ENCODE assay signal across 7 mouse cellular contexts in the genomic region with DNA sequence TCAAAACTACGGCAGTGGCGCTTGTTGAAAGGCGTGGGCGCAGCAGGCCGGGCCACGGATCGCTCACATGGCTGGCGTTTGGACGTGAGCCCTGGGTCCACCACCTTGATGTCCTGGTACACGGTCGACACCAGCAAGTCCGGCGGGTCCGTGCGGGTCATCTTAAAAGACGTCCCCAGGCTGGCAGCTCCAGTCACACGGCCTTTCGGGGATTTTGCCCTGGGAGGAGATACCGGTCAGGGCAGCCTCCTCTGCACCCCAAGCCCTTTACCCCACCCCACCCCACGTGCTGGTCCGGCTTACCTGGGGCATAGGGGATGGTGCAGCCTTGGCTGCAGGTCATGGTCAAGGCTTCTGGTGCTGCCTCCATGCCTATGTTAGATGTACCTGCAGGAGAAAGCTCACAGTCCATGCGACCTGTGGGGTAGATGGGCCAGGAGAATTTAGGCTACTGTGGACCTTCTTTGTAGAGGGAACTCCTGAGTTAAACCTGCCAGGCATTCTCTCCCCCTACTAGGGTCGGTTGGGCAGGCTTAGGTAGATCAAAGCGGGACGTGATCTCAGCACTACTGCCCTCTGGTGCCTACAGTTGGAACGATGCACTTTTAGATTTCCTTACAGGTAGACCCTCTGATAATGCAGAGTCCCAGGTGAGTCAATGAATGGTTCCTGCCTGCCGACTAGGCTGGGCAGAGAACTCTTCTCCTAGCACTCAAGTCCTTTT. TPM values are rescaled to one million over a fixed set of nuclear protein-coding genes. Genes with fewer than 3 reads are reported as not detected.
DNase-seq lines count a peak whose midpoint lies in the region; ATAC-seq and TF ChIP-seq lines count a peak whose summit lies in the region.

No protein-coding gene starts in this region.

- peak overlapping the region; percentile 44; the same call in 1 of the 2 replicates for H3K4me3 ChIP-seq in G1E (ENCODE audit: low read depth, low read length)
- H3K4me3 ChIP-seq in embryonic facial prominence, embryonic 10.5 days: peak overlapping the region; percentile 51
- H3K4me3 ChIP-seq in limb, embryonic 15.5 days: peak overlapping the region; percentile 28

- peaks cover 4% of the 10 kb centered on the region; the same call in 1 of the 2 replicates for H3K27me3 ChIP-seq in G1E (ENCODE audit: insufficient read depth, low read length)
- H3K27me3 ChIP-seq in embryonic facial prominence, embryonic 10.5 days (replicated peaks; ENCODE audit: low read depth, poor library complexity, severe bottlenecking): peaks cover 62% of the 10 kb centered on the region
- peaks cover 52% of the 10 kb centered on the region for H3K27me3 ChIP-seq in limb, embryonic 15.5 days

- H3K4me1 ChIP-seq in G1E (ENCODE audit: insufficient read depth, low read depth, low read length): peaks cover 37% of the 10 kb centered on the region
- H3K4me1 ChIP-seq in embryonic facial prominence, embryonic 10.5 days: peaks cover 70% of the 10 kb centered on the region
- peaks cover 81% of the 10 kb centered on the region for H3K4me1 ChIP-seq in limb, embryonic 15.5 days

- DNase-seq in CD4-positive, CD25-positive, alpha-beta regulatory T cell, adult 2 months (ENCODE audit: low read depth, low spot score): peak; percentile 85
- DNase-seq in G1E (ENCODE audit: low spot score): no peak
- DNase-seq in embryonic facial prominence, embryonic 10.5 days (ENCODE audit: low spot score): peak; percentile 51
- peak; percentile 28 for DNase-seq in hindlimb bud, embryonic 11.5 days (ENCODE audit: extremely low spot score, low read depth, low spot score)
- DNase-seq in neural tube, embryonic 10.5 days (ENCODE audit: extremely low spot score, low spot score): peak; percentile 46
- DNase-seq in thymus, postnatal 4 days: peak; percentile 83

- ATAC-seq in G1E (ENCODE audit: extremely low read depth, insufficient number of reproducible peaks, low FRiP score, poor library complexity, severe bottlenecking): no peak
- no peak for ATAC-seq in limb, embryonic 15.5 days (ENCODE audit: insufficient number of reproducible peaks, low FRiP score, low TSS enrichment, low read depth)

- H3K4me2 ChIP-seq in limb, embryonic 15.5 days: peak overlapping the region; percentile 48

- H3K36me3 ChIP-seq in G1E (replicated peaks): peaks cover 31% of the 10 kb centered on the region
- H3K36me3 ChIP-seq in embryonic facial prominence, embryonic 10.5 days (replicated peaks): peaks cover 22% of the 10 kb centered on the region
- H3K36me3 ChIP-seq in limb, embryonic 15.5 days: peaks cover 21% of the 10 kb centered on the region

- WGBS in embryonic facial prominence, embryonic 10.5 days: 7% methylated on average over 27 of the region's 27 CpGs
- WGBS in limb, embryonic 15.5 days: 7% methylated on average over 27 of the region's 27 CpGs

- TF ChIP-seq CTCF in G1E (IDR thresholded peaks at IDR 0.05; ENCODE audit: low read depth, low read length): no peak

- no peak overlapping the region for H3K27ac ChIP-seq in embryonic facial prominence, embryonic 10.5 days (replicated peaks)
- no peak overlapping the region for H3K27ac ChIP-seq in limb, embryonic 15.5 days

- peaks cover 54% of the 10 kb centered on the region for H3K9me3 ChIP-seq in G1E (replicated peaks)
- H3K9me3 ChIP-seq in embryonic facial prominence, embryonic 10.5 days: no peaks in the 10 kb centered on the region
- H3K9me3 ChIP-seq in limb, embryonic 15.5 days: no peaks in the 10 kb centered on the region

- no peak overlapping the region for H3K9ac ChIP-seq in limb, embryonic 15.5 days

RNA-seq across cellular contexts. Expression of a gene that starts 1.7 kb away (rescaled TPM):
- 0.63 and 1.1 TPM in 2 replicates for total RNA-seq in G1E (2014; fragmentation: Nextera tagmentation)
- total RNA-seq in G1E (2017): 0.05 TPM in 1 of 2 replicates, not detected in the other
- 0.32 and 0.35 TPM in 2 replicates for polyA plus RNA-seq in G1E (2012)
- 0.05 and 0.16 TPM in 2 replicates for polyA plus RNA-seq in embryonic facial prominence, embryonic 10.5 days (2016; fragmentation: Nextera tagmentation; extraction: Ambion mirVana)
- 0.29 and 0.44 TPM in 2 replicates for polyA plus RNA-seq in limb, embryonic 15.5 days (2015; fragmentation: Nextera tagmentation; extraction: Ambion mirVana)

RNA-seq across cellular contexts. Expression of a gene that starts 4.9 kb away (rescaled TPM):
- 1.4 and 2.1 TPM in 2 replicates for total RNA-seq in G1E (2014; fragmentation: Nextera tagmentation)
- 7.1 and 12.5 TPM in 2 replicates for total RNA-seq in G1E (2017)
- 6.5 and 9.5 TPM in 2 replicates for polyA plus RNA-seq in G1E (2012)
- 146 and 155 TPM in 2 replicates for polyA plus RNA-seq in embryonic facial prominence, embryonic 10.5 days (2016; fragmentation: Nextera tagmentation; extraction: Ambion mirVana)
- 129 and 139 TPM in 2 replicates for polyA plus RNA-seq in limb, embryonic 15.5 days (2015; fragmentation: Nextera tagmentation; extraction: Ambion mirVana)

RNA-seq across cellular contexts. Expression of a gene that starts 5.3 kb away (rescaled TPM):
- 0.58 and 4.3 TPM in 2 replicates for total RNA-seq in G1E (2014; fragmentation: Nextera tagmentation)
- 1.9 and 5.5 TPM in 2 replicates for total RNA-seq in G1E (2017)
- 1.4 and 1.6 TPM in 2 replicates for polyA plus RNA-seq in G1E (2012)
- polyA plus RNA-seq in embryonic facial prominence, embryonic 10.5 days (2016; fragmentation: Nextera tagmentation; extraction: Ambion mirVana): 1.9 and 7.7 TPM in 2 replicates
- polyA plus RNA-seq in limb, embryonic 15.5 days (2015; fragmentation: Nextera tagmentation; extraction: Ambion mirVana): 0.81 and 6.0 TPM in 2 replicates

RNA-seq across cellular contexts. Expression of a gene that starts 22.3 kb away (rescaled TPM):
- total RNA-seq in G1E (2014; fragmentation: Nextera tagmentation) (102 and 126 TPM in 2 replicates), G1E (2017) (91.0 and 109 TPM in 2 replicates)
- polyA plus RNA-seq in G1E (2012): 570 and 701 TPM in 2 replicates
- polyA plus RNA-seq in embryonic facial prominence, embryonic 10.5 days (2016; fragmentation: Nextera tagmentation; extraction: Ambion mirVana): 310 and 316 TPM in 2 replicates
- polyA plus RNA-seq in limb, embryonic 15.5 days (2015; fragmentation: Nextera tagmentation; extraction: Ambion mirVana): 388 and 396 TPM in 2 replicates

RNA-seq across cellular contexts. Expression of a gene that starts 28.4 kb away (rescaled TPM):
- total RNA-seq in G1E (2014; fragmentation: Nextera tagmentation): 73.4 and 74.9 TPM in 2 replicates
- total RNA-seq in G1E (2017): 41.5 and 43.2 TPM in 2 replicates
- 79.9 and 82.4 TPM in 2 replicates for polyA plus RNA-seq in G1E (2012)
- 77.1 and 78.2 TPM in 2 replicates for polyA plus RNA-seq in embryonic facial prominence, embryonic 10.5 days (2016; fragmentation: Nextera tagmentation; extraction: Ambion mirVana)
- 73.6 and 74.9 TPM in 2 replicates for polyA plus RNA-seq in limb, embryonic 15.5 days (2015; fragmentation: Nextera tagmentation; extraction: Ambion mirVana)

Comparison
In these comparisons a context has a peak if more than half of its experiments do, and no peak if none do; other contexts are left out.
1. RNA of a gene that starts 4.9 kb away (polyA plus RNA-seq): 146 to 155 TPM in embryonic facial prominence, embryonic 10.5 days and 129 to 139 TPM in limb, embryonic 15.5 days; 6.5 to 9.5 TPM in G1E; every median in the first group is over 10 times any median in the second.
2. Peak in every context shown above with its lines, with median percentiles within 50 percentile points of each other: H3K4me3 ChIP-seq.